Mouse (Mus musculus) 416B (cell line): ENCODE measurements at regions not wholly inside any gene's neighbourhood (a gene's known extent, or its start where the extent isn't known, plus 50 kb on each side); places are given as distances from the start of the nearest gene placed in this dataset.
A peak's percentile ranks its signal among the peaks of the same experiment; 100 is the strongest.

Experiments used
- DNase-seq: peaks from one replicate; pipeline ENCODE4 v3.0.0; 2011; ENCODE audit warnings: low read depth

GRCm38 (mm10) chr11:92405818-92406217, 692.0 kb upstream of the Car10 start:
- peak; percentile 27 for DNase-seq

GRCm38 (mm10) chr11:92451372-92451771, 646.5 kb upstream of the Car10 start:
- no peak for DNase-seq

GRCm38 (mm10) chr11:92495291-92495690, 602.5 kb upstream of the Car10 start:
- peak; percentile 3 for DNase-seq
